Mouse (Mus musculus): ENCODE measurements around the gene Dnah2. TPM values are rescaled to one million over a fixed set of nuclear protein-coding genes. Genes with fewer than 3 reads are reported as not detected.
A peak's percentile ranks its signal among the peaks of the same experiment; 100 is the strongest.

Dnah2 gene
- total and polyA plus RNA-seq, 3 experiments: 0.04 to 0.07 TPM; not detected in 1

DNA sequence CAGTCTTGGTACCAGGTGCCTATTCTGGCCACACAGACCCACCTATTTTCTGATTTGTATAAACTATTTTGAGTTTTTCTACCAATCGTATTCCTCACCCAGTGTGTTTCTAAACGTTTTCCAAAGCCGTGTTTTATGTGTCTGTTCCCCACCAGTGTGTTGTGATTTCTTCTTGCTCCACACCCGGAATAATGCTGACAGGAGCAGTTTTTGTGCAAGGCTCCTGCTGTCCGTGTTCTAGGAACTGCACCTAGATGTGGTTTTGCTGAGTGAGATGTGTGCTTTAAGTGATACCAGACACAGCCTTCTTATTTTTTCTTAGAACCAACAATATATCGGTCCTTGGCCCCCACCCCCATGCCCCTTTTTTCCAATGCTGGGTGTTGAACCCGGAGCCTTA is 35.1 kb upstream of the Dnah2 start:
- no peaks in the 10 kb centered on the region for H3K9me3 ChIP-seq (replicated peaks; ENCODE audit: insufficient read depth, low read length)
- H3K27ac ChIP-seq (ENCODE audit: control insufficient read depth, low read depth, low read length): peak overlapping the region; percentile 84; the same call in 1 of the 2 replicates
- TF ChIP-seq MYB (IDR thresholded peaks at IDR 0.05; ENCODE audit: low read depth, low read length): no peak
- TF ChIP-seq RCOR1 (IDR thresholded peaks at IDR 0.05; ENCODE audit: low read depth, low read length): no peak
- TF ChIP-seq MAFK (IDR thresholded peaks at IDR 0.05; ENCODE audit: borderline replicate concordance, low read depth, low read length): 0 out of 2 replicates have a peak, but pooled peaks have one; percentile 50
- TF ChIP-seq POLR2AphosphoS2 (IDR thresholded peaks at IDR 0.05; ENCODE audit: low read length): no peak
- peaks cover 12 to 46% of the 10 kb centered on the region in 2 experiments for H3K4me1 ChIP-seq (ENCODE audit: control insufficient read depth in 1 of 2, insufficient read depth in 2 of 2, low read length in 2 of 2)
- peaks cover 17 to 48% of the 10 kb centered on the region in 2 experiments for H3K36me3 ChIP-seq (ENCODE audit: control insufficient read depth in 1 of 2, insufficient read depth in 2 of 2, low read length in 2 of 2)
- H3K4me3 ChIP-seq (ENCODE audit: control insufficient read depth in 1 of 2, insufficient read depth in 1 of 2, low read depth in 2 of 2, low read length in 2 of 2): no peak overlapping the region
- peaks cover 50% of the 10 kb centered on the region for H3K79me2 ChIP-seq (ENCODE audit: control insufficient read depth, insufficient read depth, low read length, poor library complexity)
- DNase-seq (ENCODE audit: low read depth, low spot score): peak; percentile 28
- no peaks in the 10 kb centered on the region for H3K27me3 ChIP-seq (ENCODE audit: control insufficient read depth in 1 of 2, insufficient read depth in 2 of 2, low read length in 2 of 2)
- 0 out of 2 replicates have a peak overlapping the region, but pooled peaks have one; percentile 2 for H3K9ac ChIP-seq (ENCODE audit: control insufficient read depth, low read depth, low read length, poor library complexity, severe bottlenecking)

DNA sequence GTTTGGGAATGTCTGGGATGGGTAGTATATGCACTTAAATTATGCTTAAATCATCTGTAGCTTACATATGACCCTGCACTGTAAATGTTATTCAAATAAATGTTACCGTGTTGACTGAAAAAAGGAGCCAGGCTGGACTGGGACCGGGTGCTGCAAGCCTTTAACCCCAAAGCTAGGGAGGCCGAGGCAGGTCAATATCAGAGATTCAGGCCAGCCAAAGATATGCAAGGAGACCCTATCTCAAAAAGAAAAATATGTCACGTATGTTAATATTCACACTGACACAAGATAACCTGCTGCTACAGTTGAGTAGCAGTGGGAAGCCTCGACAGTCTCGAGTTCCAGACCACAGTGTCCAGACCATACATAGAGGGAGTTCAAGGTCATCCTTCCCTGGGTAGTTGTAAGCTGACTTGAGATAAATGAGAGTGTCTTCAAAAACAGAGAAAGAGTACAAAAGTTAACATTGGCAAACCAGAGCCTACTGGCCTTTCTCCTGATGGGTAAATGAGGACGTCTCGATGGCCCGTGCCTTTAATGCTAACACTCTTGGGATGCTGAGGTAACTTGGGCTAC is 33.4 kb upstream of the Dnah2 start:
- peak overlapping the region; percentile 82 to 91 for H3K4me3 ChIP-seq (ENCODE audit: control insufficient read depth in 1 of 2, insufficient read depth in 1 of 2, low read depth in 2 of 2, low read length in 2 of 2)
- H3K79me2 ChIP-seq (ENCODE audit: control insufficient read depth, insufficient read depth, low read length, poor library complexity): peaks cover 66% of the 10 kb centered on the region
- H3K4me1 ChIP-seq (ENCODE audit: control insufficient read depth in 1 of 2, insufficient read depth in 2 of 2, low read length in 2 of 2): peaks cover 12 to 46% of the 10 kb centered on the region in 2 experiments
- H3K9me3 ChIP-seq (replicated peaks; ENCODE audit: insufficient read depth, low read length): no peaks in the 10 kb centered on the region
- peaks cover 7 to 46% of the 10 kb centered on the region in 2 experiments; a peak in 3 of 4 replicates for H3K36me3 ChIP-seq (ENCODE audit: control insufficient read depth in 1 of 2, insufficient read depth in 2 of 2, low read length in 2 of 2)
- peak overlapping the region; percentile 12; the same call in 1 of the 2 replicates for H3K27ac ChIP-seq (ENCODE audit: control insufficient read depth, low read depth, low read length)
- no peaks in the 10 kb centered on the region for H3K27me3 ChIP-seq (ENCODE audit: control insufficient read depth in 1 of 2, insufficient read depth in 2 of 2, low read length in 2 of 2)
- H3K9ac ChIP-seq (ENCODE audit: control insufficient read depth, low read depth, low read length, poor library complexity, severe bottlenecking): peak overlapping the region; percentile 94
- peak; percentile 25 for DNase-seq (ENCODE audit: low read depth, low spot score)
- TF ChIP-seq GATA1 (IDR thresholded peaks at IDR 0.05; ENCODE audit: low read depth, low read length): no peak
- TF ChIP-seq ZNF384 (IDR thresholded peaks at IDR 0.05; ENCODE audit: low read depth, low read length): peak; percentile 21; the same call in 1 of the 2 replicates

DNA sequence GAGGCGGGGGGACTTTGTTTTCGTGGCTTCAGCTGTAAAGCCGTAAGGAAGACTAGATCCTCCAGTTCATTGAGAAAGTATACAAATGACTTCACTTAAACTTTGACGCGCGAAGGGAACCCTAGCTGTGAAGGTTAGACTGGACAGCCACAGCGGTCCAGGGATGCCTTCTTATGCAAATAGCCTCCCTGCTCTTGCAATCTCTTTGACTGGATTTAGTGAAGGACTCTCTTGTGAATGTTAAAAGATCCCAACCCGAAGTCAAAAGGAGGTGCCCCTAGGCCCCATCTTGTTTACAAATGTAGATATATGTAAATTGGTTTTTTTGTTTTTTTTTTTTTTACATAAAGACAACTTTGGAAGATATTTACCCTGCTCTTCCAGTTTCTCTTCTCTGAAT is 32.9 kb upstream of the Dnah2 start:
- H3K9ac ChIP-seq (ENCODE audit: control insufficient read depth, low read depth, low read length, poor library complexity, severe bottlenecking): peak overlapping the region; percentile 94
- peak overlapping the region; percentile 94 for H3K27ac ChIP-seq (ENCODE audit: control insufficient read depth, low read depth, low read length)
- H3K9me3 ChIP-seq (replicated peaks; ENCODE audit: insufficient read depth, low read length): no peaks in the 10 kb centered on the region
- H3K4me3 ChIP-seq (ENCODE audit: control insufficient read depth in 1 of 2, insufficient read depth in 1 of 2, low read depth in 2 of 2, low read length in 2 of 2): peak overlapping the region; percentile 82 to 91
- H3K36me3 ChIP-seq (ENCODE audit: control insufficient read depth in 1 of 2, insufficient read depth in 2 of 2, low read length in 2 of 2): peaks cover 5 to 47% of the 10 kb centered on the region in 2 experiments; a peak in 2 of 4 replicates
- peaks cover 71% of the 10 kb centered on the region for H3K79me2 ChIP-seq (ENCODE audit: control insufficient read depth, insufficient read depth, low read length, poor library complexity)
- peaks cover 12 to 51% of the 10 kb centered on the region in 2 experiments for H3K4me1 ChIP-seq (ENCODE audit: control insufficient read depth in 1 of 2, insufficient read depth in 2 of 2, low read length in 2 of 2)
- H3K27me3 ChIP-seq (ENCODE audit: control insufficient read depth in 1 of 2, insufficient read depth in 2 of 2, low read length in 2 of 2): no peaks in the 10 kb centered on the region
- DNase-seq (ENCODE audit: low read depth, low spot score): no peak
- no peak for TF ChIP-seq ZMIZ1 (IDR thresholded peaks at IDR 0.05; ENCODE audit: low read depth, low read length)
- no peak for TF ChIP-seq SIN3A (IDR thresholded peaks at IDR 0.05; ENCODE audit: low read length)
- TF ChIP-seq POLR2A (IDR thresholded peaks at IDR 0.05; ENCODE audit: control insufficient read depth in 1 of 2, insufficient read depth in 1 of 2, low read depth in 1 of 2, low read length in 2 of 2, poor library complexity in 1 of 2): no peak
- no peak for TF ChIP-seq MAFK (IDR thresholded peaks at IDR 0.05; ENCODE audit: borderline replicate concordance, low read depth, low read length)
- TF ChIP-seq GATA1 (IDR thresholded peaks at IDR 0.05; ENCODE audit: low read depth, low read length): no peak

Measured in MEL (cell line).